Mouse (Mus musculus): ENCODE results near the gene Prr14.
"Not testable (repeated sequence)": the region's sequence is repeated elsewhere in the genome, so short reads cannot be mapped to it uniquely, and the experiment has no call there.

Prr14 gene

DNA sequence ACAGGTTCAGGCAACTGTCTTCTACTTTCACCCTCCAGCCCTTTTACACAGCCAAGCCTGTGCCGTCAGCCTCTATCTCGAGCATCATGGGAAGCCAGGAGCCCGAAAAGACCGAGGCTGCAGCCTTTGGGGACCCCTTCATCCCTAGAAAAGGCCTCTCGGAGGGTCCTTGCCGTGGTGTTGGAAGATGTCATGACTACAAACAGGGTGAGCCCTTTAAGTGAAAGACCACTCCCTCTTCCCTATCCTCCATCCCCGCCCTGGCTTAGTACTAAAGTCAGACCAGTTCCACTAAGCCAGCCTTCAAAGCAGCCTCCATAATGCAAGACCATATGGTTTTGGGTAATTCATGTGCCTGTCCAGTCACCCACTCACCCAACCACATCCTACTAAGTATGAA, 12.6 kb downstream of the Prr14 start:
- DNase-seq, result no peak

DNA sequence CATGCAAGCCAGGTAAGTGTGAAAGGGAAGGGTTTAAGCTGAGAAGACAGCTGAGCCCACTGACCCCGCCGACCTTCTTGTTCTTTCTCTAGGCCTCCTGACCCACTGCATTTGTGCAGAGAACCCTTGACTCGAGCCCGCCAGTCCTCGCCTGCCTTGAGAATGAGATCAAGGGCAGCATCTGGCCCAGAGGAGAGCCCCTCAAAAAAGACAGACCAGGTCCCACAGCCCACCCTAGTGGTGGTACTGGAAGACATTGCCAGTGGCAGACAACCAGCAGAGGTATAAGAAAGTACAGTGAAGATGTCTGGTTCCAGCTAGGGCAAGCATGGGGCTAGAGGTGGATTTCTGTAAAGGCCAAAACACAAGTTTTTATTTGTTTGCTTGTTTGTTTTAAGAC, 14.3 kb downstream of the Prr14 start:
- DNase-seq, result no peak

DNA sequence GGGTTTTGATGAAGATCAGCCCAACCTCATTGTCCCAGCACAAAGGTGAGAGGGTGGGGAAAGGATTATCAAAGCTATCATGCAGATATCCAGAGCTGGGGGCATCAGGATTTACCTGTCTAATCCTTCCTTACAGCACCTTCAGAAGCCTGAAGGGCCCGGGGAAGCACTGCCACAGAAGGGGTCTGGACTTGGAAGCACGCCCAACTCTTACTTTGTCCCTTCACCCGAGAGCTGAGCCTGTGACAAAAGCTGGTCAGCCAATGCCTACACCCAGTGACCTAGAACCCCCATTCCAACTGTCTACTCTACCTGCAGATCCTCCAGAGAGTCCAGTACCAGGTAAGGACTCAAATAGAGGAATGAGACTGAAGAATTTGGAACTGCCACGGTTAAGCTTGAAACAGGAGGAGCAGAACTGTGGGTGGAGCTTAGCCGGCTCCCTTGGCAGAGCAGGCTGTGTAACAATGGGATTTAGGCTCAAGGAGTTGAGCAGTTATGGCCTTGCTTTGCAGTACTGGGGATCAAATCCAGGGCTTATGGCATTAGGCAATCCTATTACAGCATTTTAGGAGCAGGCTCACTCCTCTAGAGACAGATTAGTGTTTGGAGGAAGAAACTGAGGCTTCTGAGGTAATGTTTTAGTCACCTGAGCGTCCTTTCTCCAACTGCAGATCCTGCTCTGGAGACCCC, 15.1 kb downstream of the Prr14 start:
- DNase-seq, result no peak

DNA sequence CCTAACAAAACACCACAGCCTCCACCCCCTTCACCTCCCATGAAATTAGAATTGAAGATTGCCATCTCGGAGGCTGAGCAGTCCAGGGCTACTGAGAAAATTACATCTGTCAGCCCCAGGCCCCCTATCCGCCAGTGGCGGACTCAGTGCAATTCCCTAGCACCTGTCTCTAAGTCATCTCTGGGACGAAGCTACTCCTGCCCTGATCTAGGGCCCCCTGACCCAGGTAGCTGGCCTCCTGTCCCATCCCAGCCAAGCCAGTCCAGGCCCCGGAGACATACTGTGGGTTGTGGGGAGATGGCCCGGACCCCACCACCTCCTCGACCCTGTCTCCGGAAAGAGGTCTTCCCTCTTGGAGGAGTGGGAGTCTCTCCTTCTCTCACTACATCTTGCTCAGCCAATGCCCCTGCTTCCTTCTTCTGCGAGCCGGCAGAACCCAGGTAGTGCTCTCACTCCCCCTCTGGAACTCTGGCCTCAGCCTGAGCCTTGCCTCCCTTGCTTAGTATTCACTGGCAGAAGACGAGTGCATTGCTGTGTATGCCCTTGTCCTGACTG, 15.9 kb downstream of the Prr14 start:
- DNase-seq, result no peak

DNA sequence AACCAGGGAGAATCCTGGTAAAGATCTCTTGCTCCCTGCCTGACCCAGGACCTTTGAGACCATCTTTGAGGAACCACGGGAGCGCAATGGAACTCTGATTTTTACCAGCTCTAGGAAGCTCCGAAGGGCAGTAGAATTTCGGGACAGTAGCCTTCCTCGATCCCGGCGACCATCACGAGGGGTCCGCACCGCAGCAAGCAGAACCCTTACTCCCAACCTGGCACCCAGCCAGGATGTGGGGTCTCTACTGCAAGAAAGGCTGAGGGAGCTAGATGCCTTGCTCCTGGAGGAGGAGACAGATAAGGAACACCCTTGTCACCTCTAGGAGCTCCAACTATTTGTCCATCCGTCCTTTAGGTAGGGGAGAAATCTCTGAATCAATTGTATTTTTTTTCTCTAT, 16.9 kb downstream of the Prr14 start:
- DNase-seq, result no peak

DNA sequence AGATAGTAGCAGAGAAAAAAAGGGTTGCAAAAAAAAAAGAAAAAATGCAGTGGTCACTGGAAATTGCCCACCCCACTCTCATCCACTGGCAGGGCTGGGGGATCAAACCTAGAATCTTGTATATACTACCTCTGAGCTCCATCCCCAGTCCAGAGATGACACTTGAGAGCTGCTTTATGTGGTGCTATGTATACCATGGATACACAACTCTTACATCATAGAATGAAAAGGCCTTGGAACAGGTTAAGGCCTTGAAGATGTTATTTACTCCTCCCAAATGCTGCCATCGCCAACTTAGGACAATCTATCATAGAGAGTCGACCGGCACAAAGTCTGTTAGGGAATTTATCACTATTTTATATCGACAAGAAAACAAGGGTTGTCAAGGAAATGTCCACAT, 17.4 kb downstream of the Prr14 start:
- no peak for DNase-seq

DNA sequence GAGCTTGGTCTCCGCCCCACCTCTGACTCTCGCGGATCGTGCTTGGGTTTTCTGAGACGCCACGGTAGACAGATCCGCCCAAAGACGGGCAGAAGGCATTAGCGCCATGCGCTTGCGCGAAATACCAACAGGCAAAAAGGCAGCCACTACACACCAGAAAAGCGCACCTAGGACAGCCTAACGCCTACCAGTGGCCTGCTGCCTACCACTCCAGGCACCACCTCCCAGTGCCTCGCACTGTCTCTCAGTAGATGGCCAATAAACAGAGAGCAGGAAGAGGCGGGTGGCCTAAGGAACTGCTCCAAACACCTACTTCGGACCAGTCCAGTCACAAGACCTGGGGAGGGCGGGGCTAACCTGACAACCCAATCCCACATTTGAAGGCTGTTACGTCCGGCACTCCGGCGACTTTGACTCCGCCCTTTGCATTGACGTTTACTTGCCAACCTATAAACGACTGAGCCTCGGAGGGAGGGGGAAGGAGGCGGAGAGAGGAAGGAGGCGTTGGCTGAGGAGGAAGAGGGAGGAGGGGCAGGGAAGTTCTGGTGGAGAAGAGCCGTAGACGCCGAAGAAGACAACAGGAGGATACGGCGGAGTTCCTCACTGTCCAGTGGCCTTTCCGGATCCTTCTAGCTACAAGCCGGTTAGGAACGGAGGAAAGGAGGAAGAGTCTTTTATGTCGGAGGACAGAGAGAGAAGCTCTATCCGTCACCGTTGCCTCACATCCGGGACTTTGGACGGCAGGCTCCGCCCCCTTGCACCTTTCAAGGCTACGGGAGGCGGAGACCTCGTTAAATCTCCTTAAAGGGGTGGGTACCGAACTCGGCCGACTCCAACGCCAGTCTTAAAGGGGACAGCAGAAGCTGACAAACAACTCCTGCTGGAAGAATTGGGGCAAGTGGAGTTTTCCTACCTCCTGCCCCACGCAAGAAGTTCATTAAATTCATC, 18.6 kb downstream of the Prr14 start:
- peak; percentile 99 to 100 for DNase-seq

DNA sequence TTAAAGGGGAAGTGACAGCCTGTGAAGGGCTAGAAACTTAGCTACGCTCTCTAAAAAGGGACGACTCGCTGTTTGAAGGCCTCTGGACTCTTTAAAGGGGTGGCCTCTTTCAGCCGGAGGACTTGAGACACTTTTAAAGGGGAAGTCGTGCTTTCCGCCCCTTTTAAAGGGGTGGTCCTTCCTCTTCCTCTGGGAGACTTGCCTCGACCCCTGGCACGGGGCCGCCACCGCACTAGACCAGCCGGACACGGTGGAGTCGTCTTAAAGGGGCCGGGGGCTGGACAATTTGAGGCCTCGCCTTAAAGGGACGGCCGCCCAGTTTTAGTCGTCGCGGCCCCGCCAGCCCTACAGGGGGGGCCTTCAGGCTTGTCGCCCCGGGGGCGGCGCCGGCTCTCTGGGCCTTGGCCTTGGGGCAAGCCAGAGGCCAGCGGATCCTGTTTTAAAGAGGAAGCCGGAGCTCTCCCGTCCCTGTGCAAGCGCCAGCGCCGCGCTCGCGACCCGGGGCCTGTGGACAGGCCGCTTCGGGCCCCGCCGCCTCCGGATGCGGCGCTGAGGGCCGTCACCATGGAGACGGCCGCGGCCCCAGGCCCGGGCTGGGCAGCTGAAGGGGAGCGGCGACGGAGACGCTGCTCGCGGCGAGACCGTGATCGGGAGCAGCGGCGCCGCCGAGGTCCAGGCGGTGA, 19.4 kb downstream of the Prr14 start, which contains the start of gene Fbrs:
Gene Fbrs (plus strand): TSS at position 565 of the 683 bp plus-strand sequence.
- DNase-seq, result peak; percentile 77 to 87

DNA sequence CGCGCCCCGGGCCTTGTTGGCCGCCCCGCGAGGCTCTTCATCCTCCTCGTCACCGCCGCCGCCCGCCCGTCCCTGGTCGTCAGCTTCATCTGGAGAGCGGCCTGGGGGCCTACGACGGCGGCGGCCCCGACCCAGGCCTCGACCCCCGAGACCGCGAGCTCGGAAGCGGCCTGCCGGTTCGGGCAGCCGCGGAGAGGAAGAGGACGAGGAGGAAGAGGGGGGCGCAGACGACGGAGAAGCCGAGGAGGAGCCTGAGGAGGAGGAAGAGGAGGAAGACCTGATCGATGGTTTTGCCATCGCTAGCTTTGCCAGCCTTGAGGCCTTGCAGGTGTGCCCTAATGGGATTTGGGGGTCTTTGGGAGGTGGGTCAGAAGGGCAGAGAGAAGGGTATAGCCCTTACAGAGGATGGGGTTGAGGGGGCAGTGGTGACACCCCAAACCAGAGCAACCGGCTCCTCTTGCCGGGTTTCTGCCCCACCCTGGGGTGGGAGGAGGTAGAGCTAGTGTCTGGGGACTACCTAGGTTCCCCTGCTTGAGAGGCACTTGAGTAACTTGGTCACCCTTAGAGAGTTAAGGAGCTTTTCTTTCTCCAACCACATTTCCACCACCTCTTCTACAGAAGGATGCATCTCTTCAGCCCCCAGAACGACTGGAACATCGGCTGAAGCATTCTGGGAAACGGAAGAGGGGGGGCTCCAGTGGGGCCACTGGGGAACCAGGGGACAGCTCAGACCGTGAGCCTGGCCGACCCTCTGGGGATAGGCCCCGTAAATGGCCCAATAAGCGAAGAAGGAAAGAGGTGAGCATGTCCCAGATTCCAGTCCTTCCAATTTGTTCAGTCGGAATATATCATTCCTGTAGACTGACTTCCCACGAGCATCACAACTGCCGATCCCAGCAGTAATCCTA, 20.2 kb downstream of the Prr14 start:
- peak; percentile 42 to 51 for DNase-seq

DNA sequence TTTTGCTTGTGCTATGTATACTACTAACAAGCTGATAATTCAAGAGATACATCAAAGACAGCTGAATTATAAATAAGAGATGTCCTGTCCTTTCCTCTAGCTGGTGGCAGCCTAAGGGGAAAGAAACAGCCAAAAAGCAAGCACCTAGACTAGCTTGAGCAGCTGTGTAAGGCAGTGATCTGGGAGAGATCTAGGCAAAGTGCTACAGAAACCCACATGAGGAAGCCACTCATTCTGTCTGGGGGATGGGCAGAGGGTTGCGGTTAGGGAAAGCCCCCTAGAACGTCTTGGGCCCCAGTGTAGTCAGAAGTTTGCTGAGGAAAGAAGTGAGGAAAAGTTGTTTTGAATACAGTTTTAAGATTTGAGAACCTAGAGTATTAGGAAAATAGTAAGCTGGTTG, 20.9 kb downstream of the Prr14 start:
- DNase-seq, result peak; percentile 53 to 74

DNA sequence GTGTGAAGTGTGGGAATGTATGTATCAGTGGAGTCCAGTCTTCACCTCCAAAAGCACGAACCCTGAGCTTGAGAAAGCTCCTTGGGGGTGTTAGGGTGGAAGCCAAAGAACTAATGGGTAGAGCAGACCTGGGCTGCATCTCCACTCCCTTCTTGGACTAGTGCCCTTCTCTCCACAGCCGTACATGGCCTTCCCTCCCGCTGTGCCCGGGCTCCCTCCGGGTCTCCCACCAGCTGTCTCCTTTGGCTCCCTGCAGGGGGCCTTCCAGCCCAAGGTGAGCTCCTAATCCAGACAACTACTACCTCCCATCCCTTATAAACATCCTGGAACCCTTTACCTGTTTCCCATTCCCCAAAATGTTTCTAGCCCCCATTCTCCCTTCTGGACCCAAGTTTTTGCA, 26.0 kb downstream of the Prr14 start:
- no peak for DNase-seq

DNA sequence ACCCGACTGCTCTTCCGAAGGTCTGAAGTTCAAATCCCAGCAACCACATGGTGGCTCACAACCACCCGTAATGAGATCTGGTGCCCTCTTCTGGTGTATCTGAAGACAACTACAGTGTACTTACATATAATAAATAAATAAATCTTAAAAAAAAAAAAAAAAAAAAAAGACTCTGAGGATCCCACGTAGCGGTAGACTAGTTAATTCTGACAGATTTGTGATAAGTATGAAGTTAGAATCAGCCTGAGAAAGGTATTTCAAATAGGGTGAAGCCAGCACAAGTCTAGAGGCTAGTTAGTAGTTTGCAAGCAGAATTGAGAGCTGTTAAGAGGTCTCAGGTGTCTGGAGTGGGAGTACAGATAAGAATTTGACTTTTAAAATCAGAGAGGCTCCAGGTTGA, 29.0 kb downstream of the Prr14 start:
- DNase-seq, result not testable (repeated sequence)

DNA sequence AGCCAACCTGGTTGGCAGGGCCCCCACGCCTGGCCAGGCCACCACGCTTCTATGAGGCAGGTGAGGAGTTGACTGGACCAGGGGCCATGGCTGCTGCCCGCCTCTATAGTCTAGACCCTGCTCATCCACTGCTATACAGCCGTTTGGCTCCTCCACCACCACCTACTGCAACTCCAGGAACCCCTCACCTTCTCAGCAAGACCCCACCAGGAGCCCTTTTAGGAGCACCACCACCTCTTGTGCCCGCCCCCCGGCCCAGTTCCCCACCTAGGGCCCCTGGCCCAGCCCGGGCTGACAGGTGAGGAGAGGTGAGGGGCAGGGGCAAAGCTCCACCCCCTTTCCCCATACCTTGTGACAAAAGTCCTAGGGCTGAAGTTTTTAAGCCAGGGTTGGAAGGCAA, 30.6 kb downstream of the Prr14 start:
- DNase-seq, result no peak

DNA sequence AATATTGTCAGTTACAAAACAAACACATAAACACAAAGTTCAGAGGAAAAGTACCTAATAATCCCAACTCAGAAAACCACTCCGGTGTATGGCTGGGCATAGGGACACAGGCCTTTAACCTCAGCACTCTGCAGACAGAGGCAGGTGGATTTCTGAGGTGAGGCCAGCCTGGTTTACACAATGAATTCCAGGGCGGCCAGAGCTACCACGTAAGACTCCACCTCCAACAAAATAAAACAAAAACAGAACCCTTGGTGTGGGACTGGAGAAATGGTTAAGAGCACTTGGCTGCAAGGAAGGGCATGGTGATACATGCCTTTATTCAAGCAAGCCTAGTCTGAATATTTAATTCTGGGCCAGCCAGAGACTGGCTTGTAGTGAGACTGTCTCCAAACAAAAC, 32.4 kb downstream of the Prr14 start:
- no peak for DNase-seq

DNA sequence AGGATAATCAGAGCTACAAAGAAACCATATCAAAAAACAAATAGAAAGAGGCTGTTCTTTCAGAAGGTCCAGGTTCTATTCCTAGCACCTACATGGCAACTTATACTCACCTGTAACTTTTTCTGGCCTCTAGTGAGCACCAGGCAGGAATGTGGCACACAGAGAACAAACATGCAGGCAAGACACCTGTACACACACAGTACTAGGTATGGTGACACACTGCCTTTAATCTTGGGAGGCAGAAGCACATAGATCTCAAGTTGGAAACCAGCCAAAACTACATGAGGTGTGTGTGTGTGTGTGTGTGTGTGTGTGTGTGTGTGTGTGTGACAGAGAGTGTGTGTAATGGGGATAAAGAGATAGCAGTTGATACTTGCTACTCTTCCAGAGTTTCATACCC, 35.2 kb downstream of the Prr14 start:
- no peak for DNase-seq

DNA sequence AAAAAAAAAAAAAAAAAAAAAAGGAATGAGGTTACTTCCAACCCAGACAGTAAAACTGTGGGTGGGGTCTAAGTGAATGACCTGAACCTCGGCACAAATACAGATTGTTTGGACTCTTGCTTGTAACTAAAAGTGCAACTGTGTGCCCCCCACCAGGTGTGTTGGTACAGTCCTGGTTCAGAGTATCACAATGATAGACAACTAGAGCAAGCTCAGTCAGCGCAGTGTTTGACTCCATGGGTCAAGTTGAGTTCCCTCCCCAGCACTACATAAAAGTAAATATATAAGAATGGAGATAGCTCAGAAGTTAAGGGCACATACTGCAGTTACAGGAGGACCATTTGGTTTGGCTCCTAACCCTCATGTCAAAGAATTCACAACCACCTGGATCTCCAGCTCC, 38.0 kb downstream of the Prr14 start:
- DNase-seq, result no peak

DNA sequence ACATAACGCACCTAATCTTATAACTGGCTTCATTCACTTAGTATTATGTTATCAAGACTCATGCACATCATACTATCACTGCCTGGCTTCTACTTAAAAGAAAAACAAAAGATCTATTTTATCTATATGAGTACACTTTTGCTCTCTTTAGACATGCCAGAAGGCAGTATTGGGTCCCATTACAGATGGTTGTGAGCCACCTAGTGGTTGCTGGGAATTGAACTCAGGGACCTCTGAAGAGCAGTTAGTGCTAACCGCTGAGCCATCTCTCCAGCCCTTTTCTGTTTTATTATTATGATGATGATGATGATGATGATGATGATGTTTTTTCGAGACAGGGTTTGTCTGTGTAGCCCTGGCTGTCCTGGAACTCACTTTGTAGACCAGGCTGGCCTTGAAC, 39.0 kb downstream of the Prr14 start:
- DNase-seq, result no peak

DNA sequence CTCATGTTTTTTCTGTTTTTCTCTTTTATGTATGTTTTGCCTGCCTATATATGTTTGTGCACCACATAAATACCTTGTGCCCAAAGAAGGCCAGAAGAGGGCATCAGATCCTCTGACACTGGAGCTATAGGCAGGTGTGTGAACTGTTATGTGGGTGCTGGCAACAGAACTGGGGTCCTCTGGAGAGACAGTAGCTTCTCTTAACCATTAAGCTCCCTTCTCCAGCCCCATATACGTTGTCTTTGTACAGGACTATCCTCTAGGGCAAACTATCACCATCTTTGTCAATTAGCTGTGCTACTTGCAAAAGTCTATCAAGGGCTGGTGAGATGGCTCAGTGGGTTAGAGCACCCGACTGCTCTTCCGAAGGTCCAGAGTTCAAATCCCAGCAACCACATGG, 48.9 kb downstream of the Prr14 start:
- DNase-seq, result no peak

DNA sequence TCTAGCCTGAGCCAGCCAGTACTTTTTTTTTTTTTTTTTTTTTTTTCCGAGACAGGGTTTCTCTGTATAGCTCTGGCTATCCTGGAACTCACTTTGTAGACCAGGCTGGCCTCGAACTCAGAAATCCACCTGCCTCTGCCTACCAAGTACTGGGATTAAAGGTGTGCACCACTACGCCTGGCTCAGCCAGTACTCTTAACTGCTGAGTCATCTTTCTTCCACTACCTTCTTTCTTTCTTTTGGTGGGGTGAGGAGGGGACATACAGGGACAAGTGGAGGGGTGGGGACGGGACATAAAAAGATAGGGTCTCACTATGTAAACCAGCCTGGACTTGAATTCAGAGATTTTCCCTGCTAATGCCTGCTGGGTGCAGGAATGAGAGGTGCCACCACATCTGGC, 50.4 kb downstream of the Prr14 start:
- not testable (repeated sequence) for DNase-seq

DNA sequence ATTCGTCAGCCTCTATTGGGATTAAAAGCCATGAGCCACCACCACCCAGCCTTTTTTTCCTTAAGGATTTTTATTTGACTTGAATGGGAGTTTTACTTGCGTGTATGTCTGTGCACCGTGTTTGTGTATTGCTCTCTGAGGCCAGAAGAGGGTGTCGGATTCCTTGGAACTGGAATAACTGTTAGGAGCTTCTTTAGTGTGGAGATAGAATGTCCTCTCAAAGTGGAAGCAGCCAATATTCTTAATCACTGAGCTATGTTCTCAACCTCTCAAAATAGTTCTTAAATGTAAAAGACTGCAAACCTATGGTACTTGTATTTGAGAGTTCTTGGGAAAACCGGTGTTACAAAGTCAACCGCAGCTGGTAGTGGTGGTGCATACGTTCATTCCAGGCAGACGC, 51.8 kb downstream of the Prr14 start:
- DNase-seq, result peak in 1 of 2 experiments; percentile 17

DNA sequence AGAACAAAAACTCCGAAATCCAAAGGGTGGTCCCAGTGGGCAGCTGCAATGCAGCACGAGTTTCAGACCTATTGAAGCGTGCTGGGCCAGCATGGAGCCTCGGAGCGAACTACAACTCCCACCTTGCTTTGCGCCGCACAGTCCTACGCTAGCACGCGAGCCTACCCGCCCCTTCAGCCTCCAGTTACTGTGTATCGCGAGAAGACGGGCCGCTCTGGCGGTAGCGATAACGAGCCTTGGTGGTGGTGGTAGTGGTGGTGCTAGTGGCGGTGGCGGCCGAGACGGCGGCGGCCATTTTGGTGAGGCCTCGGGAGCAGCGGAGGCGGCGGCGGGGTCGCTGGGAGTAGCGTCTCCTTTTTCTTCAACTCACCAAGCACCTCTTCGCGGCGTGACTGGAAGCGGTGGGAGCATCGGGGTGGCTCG, 52.4 kb downstream of the Prr14 start, which contains the start of gene Srcap:
Gene Srcap (plus strand): TSS at position 176 of the 423 bp plus-strand sequence.
- peak; percentile 94 to 97 for DNase-seq
